Mouse (Mus musculus): Measurements from ENCODE around the gene Map7. TPM values are rescaled to one million over a fixed set of nuclear protein-coding genes. Genes with fewer than 3 reads are reported as not detected.

The Map7 gene
- polyA plus RNA-seq, 1 experiment = 9.2 TPM

DNA sequence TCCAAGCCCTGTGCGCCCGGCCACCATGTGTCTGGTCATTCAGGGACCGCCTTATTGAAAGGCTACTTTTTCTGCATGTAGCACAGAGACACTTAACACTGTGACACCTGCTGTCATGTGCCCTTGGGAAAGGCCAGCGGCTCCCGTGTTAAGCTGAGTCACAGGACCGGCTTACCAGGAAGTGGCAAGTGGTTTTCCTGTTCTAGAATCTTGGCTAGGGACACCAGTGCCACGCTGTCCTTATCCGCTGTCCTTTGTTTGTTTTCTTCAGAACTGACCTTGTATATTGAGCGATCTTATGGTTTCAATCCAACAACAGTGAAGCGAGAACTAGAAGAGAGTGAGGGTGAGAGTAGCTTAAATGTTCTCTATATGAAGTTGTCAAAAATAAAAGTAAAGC lies 85.2 kb downstream of the Map7 start:
- DNase-seq (ENCODE audit: low spot score) = no peak

DNA sequence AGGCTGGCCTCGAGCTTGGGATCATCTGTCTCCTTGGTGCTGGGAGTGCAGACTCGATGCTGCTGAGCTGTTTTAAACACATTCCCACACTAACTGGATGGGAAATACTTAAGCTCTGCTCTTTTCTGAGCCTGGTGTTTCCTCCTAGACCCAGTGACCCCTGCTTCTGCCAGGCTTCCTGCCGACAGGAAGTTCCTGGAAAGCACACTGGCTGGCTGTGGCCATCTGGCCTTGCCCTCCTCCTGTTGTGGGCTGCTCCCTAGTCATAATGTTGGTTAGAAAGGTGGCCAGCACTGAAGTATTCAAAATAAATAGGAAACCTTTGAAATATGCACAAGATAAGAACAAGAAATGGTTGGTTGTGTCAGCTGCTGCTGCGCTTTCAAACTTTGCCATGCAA lies 86.2 kb downstream of the Map7 start:
- no peak for DNase-seq (ENCODE audit: low spot score)

GRCm38 (mm10) chr10:20235656-20236055 lies 87.4 kb downstream of the Map7 start:
- no peak for DNase-seq (ENCODE audit: low spot score)

DNA sequence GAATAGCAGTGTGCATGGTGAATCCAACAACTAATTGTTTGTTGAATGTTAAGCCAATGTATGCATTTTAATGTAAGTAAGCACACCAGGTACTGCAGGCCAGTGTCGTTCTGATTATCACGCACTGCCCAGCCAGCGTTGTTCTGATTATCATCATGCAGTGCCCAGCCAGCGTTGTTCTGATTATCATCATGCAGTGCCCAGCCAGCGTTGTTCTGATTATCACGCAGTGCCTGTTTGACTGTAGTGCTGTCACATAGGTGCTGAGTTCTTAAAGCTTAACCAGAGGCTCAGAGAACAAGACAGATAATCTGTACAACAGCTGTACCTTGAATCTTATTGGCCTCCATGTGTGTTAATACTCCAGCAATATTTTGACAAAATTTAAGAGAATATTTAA lies 88.0 kb downstream of the Map7 start:
- no peak for DNase-seq (ENCODE audit: low spot score)

DNA sequence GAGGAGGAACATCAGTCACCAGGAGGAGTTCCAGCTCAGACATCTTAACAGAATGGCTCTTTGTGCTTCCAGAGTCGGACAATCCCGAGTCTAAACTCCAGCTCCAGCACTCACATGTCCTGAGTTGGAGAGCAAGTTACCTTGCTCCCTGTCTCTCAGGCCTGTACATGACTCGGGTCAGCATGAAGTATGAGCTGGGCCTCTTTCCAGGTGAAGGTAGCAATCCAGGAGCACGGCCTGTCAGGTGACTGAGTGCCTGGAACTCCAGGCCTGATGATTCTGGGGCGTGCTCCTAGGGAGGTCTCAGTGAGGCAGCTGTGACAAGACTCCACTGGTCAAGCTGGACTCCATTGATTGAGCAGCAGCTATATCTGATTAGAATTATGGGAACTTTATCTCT lies 90.0 kb downstream of the Map7 start:
- no peak for DNase-seq (ENCODE audit: low spot score)

GRCm38 (mm10) chr10:20240858-20241257 lies 92.6 kb downstream of the Map7 start:
- no peak for DNase-seq (ENCODE audit: low spot score)

GRCm38 (mm10) chr10:20243321-20243720 lies 95.0 kb downstream of the Map7 start:
- no peak for DNase-seq (ENCODE audit: low spot score)

GRCm38 (mm10) chr10:20245082-20245481 lies 96.8 kb downstream of the Map7 start:
- no peak for DNase-seq (ENCODE audit: low spot score)

DNA sequence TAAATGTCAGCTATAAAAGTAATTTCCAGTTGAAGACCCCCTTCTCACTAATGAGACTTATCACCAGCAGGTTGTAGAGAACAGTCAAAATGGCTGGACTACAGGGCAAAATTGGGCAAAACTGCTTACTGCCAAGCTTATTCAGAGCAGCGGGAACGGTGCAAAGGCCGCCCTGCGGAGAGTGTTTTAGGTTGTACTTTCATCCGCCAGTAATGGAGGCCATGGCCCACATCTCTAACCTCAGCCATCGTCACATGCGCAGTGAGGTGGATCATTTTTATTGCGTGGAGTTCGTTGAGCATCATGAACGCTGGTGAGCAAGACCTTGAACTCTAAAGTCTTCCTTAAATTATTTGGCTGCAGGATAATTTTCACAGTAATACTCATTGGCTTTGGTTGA lies 100.8 kb downstream of the Map7 start:
- no peak for DNase-seq (ENCODE audit: low spot score)

- DNase-seq (ENCODE audit: low spot score) = no peak
Observed at GRCm38 (mm10) chr10:20255579-20255978, 107.3 kb downstream of the Map7 start.

- DNase-seq (ENCODE audit: low spot score) = no peak
Observed at GRCm38 (mm10) chr10:20257054-20257643, 108.9 kb downstream of the Map7 start.

DNA sequence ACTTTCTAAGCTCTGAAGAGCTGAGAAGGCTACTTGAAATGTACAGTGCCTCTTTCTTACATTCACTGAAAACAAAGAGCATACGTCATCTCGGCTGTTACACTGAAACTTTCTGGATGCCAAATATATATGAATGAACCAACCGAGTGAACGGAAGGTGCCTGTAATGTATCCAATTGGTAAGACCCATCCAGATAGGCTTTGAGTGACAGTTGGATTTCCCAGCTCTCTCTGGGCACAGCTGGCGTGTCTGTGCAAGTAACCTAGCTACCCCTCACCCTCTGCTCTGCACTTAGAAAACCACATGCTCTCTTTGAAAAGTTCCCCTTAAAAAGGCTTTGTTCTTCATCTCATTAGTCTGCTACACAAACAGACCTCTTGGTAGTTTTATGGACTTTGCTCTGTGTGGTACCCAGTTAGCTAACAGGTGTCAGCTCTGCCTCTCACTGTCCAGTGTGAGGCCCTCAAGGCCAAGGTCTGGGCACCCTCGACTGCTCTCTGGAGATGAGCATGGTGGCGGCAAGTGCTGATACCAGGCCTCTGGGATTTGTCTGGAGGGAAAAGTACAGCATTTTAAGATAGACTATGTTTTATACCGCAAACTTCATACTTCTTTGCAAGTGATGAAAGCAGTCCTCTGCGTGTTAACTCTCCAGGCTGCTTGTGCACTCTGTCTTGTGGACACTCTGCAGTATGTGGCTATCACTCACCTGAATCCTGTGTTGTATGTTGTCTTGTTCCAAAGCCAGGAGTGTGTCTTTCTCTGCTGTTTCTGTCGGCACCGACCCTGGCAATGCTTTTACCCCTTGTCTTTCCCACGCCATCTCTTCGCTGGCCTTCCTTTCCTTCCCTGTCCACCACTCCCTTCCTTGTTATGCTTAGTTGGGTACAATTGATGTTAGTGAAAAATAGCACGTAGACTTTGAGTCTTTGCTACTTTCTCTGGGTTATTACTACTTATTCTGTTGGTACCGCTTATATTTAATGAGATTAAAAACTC lies 109.8 kb downstream of the Map7 start:
- no peak for DNase-seq (ENCODE audit: low spot score)

- DNase-seq (ENCODE audit: low spot score) = no peak
Observed at GRCm38 (mm10) chr10:20259476-20259875, 111.2 kb downstream of the Map7 start.

DNA sequence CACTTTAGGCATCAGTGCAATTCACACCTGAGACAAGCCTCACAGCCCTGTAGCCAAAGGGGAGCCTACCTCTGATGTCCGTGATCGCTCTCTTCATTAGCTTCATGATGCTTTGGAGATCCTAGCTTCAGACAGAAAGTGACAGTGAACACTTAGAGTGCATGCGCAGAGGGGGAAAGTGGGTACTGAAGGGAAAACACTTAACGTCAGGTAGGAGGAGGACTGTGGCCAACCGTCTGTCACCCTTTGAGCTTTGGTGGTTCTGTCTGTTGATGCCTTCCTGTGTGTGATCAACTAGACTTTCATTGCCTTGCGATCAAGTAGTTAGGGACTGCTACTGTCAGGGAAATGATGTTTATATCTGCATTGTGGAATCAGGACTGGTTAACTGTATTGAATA lies 114.6 kb downstream of the Map7 start:
- DNase-seq (ENCODE audit: low spot score) = no peak

DNA sequence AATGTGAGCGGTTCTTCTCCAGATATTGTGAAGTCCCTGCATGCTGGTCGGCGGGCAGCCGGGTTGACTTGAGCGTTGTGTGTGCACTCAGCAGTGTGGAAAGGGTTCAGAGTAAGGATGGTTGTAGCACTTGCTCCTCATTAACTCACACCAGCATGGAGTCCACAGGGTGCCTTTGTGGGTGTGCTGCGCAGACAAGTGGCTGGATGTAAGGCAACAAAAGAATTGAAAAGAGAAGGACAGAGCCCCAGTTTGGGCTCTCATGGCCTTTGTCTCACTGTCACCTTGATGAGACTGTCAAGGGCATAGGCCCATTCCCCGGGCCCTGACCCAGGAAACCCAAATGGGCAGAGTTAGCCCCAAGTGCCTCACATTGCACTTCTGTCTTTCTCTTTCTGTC lies 116.2 kb downstream of the Map7 start:
- no peak for DNase-seq (ENCODE audit: low spot score)

GRCm38 (mm10) chr10:20267032-20267431 lies 118.8 kb downstream of the Map7 start:
- no peak for DNase-seq (ENCODE audit: low spot score)

DNA sequence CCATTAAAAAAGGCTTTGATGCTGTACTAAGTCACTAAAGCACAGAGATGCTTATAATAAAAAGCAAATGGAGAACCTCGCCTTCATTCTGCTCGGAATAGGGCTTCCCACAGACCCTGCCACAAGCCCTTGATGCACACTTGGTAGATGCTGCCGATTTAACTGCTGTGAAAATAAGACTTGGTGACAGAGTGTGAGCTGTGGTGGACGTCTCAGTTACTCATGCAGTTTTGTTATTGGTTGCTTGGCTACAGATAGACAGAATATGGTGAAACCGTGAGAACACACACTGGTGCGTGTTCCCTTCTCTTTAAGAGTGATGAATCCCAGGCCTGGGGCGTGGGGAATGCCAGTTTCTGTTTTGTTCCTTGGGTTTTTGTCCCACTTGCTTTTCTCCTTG lies 120.7 kb downstream of the Map7 start:
- no peak for DNase-seq (ENCODE audit: low spot score)

GRCm38 (mm10) chr10:20272380-20272779 lies 124.1 kb downstream of the Map7 start:
- DNase-seq (ENCODE audit: low spot score) = no peak

- no peak for DNase-seq (ENCODE audit: low spot score)
Observed at GRCm38 (mm10) chr10:20273278-20273677, 125.0 kb downstream of the Map7 start.

GRCm38 (mm10) chr10:20274022-20274421 lies 125.8 kb downstream of the Map7 start:
- DNase-seq (ENCODE audit: low spot score) = no peak

DNA sequence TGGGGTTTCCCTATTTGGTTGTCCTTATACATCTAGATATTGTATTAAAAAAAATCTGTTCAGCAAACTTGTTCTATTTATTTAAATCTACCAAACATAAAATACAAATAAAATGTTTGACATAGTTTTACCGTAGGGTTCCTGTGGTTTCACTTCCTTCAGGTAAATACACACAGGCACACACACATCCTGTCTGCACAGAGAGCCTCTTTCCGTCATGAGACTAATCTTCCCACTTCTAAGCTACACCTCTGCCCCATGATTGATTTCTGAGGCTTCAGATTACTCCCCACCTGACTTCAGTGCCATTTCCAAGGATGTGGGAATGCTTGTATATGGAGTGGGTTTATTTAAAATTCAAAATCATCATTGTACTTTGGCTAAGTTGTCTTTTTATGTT lies 133.2 kb downstream of the Map7 start:
- no peak for DNase-seq (ENCODE audit: low spot score)

- no peak for DNase-seq (ENCODE audit: low spot score)
Observed at GRCm38 (mm10) chr10:20285289-20285975, 137.2 kb downstream of the Map7 start.

Measured in urinary bladder, adult 2 months (tissue).